Mouse (Mus musculus) kidney, postnatal 4 days (tissue): ENCODE measurements around the gene Nmbr.

Experiments used
- DNase-seq, 2 experiments: peaks; one replicate each; pipeline ENCODE4 v3.0.0; 2021; ENCODE audit warnings: mixed read lengths in 2 of 2

Gene Nmbr

GRCm38 (mm10) chr10:14705072-14706066 lies at the start of gene Nmbr, which contains the start of gene Vta1:
Gene Nmbr (plus strand): TSS chr10:14705591.
Gene Vta1 (minus strand): TSS chr10:14705560.
- peak; percentile 99 for DNase-seq

DNA sequence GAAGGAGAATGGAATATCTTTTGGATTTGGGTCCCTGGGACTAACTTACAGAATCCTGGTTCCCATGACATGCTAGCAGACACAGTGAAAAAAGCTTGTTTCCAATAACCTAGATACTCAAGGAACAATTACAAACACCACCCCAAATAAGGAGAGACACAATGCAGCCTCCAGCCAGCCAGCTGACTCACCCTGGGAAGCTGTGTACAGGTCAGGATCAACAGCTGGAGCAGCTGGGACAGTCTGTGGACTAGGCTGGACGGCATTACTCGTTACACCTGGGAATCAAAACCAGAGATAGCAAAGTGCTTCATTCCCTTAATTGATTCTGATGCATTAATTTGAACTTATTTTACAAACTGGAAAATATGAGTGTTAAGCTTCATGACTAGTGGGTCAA lies 44.5 kb upstream of the Nmbr start:
- DNase-seq, result no peak

GRCm38 (mm10) chr10:14666147-14666546 lies 39.2 kb upstream of the Nmbr start:
- no peak for DNase-seq

DNA sequence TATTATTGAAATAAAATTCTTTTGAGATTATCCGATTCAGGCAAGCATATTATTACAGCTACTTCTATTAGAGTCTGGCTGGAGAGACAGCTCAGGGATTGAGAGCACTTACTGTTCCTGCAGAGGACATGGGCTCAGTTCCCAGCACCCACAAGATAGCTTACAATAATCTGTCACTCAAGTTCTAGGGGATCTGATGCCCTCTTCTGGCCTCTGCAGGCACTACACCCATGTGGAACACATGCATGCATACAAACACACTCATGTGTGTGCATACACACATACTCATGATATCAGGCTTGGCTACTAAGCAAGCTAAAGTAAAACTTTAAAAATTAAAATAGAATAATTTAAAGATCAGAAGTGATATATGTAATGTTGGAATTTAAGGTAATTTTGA lies 19.7 kb upstream of the Nmbr start:
- DNase-seq, result no peak

DNA sequence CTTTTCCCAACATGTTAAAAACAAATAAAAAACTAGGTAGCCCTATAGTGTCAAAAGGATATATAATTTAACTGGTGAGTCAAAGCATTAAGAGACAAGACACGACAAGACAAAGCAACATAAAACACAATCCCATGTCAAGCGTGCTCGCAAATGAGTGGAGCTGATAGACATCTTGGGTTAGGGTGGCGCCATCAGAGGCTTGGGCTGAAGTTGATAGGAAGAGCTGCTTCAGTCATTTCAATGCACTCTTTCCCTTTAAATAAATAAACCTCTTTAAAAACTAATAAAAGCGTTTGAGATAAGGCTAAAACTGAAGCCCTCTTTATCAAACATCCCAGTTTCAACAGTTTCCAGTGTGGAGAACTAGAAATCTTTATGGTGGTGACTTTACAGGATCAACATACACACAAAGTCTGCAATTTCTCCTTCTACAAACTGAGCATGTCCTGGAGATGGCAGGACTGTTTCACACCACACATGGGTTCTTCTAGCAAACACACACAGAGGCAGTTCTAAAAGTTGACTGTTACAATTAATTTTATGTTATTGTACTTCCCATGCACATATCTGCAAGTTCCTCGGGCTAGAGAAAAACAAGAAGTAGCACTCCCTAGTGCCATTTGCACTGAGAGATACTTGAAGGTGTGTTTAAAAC lies 16.5 kb upstream of the Nmbr start:
- DNase-seq, result no peak

GRCm38 (mm10) chr10:14690349-14690748 lies 15.0 kb upstream of the Nmbr start:
- DNase-seq, result no peak

GRCm38 (mm10) chr10:14703239-14703638 lies 2.2 kb upstream of the Nmbr start:
- DNase-seq, result no peak

- DNase-seq, result no peak
These were observed 1.5 kb upstream of the Nmbr start for GRCm38 (mm10) chr10:14703830-14704420.

DNA sequence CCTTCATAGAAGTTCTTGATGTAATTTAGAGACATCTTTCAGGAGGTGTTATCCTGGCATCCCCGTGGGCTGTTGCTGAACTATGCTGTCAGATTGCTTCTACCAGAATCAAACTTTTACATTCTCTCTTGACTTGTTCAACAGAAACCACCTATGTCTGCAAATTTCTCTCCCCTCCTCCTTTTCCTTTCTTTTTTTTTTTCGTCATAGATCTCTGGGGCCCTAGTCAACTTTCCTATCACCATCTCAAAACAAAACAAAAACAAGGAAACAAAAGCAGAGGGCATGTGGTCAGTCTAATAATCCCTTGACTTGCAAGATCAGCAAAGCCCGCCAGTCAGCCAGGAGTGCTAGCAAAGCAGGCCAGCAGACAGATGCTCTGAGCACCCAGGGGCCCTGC lies 12.7 kb downstream of the Nmbr start, which contains the start of gene Gje1:
Gene Gje1 (minus strand): TSS at position 101 of the 400 bp plus-strand sequence.
- DNase-seq, result no peak

- DNase-seq, result no peak
These were observed 20.3 kb downstream of the Nmbr start for GRCm38 (mm10) chr10:14725671-14726070.

GRCm38 (mm10) chr10:14734285-14734684 lies 28.9 kb downstream of the Nmbr start:
- peak; percentile 1 to 4 for DNase-seq

GRCm38 (mm10) chr10:14759665-14760558 lies 54.5 kb downstream of the Nmbr start:
- DNase-seq, result peak; percentile 3 to 11

DNA sequence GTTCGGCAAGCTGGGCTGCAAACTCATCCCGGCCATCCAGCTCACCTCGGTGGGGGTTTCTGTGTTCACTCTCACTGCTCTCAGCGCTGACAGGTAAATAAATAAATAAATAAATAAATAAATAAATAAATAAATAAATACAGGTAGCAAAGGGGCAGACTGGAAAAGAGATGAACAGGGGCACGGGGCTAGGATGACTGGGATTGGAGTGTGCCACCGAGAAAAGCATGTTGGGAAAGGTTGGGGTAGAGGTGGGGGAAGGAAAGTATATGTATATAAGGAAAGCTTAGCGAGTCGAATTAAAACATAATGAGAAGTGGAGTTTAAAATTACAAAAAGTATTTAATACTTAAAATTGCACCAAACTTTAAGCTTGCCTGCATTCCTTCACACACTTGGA lies 55.2 kb downstream of the Nmbr start:
- no peak for DNase-seq

GRCm38 (mm10) chr10:14770227-14770910 lies 65.0 kb downstream of the Nmbr start:
- DNase-seq, result no peak

GRCm38 (mm10) chr10:14774499-14774898 lies 69.1 kb downstream of the Nmbr start:
- no peak for DNase-seq

GRCm38 (mm10) chr10:14789969-14790368 lies 84.6 kb downstream of the Nmbr start:
- no peak for DNase-seq

GRCm38 (mm10) chr10:14816970-14817369 lies 111.6 kb downstream of the Nmbr start:
- DNase-seq, result peak in 1 of 2 experiments; percentile 1
